Mouse (Mus musculus): ENCODE results near the gene Nlgn1. TPM values are rescaled to one million over a fixed set of nuclear protein-coding genes. Genes with fewer than 3 reads are reported as not detected.

Nlgn1 gene
- polyA plus RNA-seq, 1 experiment from 2014 or later: 0.34 TPM

DNA sequence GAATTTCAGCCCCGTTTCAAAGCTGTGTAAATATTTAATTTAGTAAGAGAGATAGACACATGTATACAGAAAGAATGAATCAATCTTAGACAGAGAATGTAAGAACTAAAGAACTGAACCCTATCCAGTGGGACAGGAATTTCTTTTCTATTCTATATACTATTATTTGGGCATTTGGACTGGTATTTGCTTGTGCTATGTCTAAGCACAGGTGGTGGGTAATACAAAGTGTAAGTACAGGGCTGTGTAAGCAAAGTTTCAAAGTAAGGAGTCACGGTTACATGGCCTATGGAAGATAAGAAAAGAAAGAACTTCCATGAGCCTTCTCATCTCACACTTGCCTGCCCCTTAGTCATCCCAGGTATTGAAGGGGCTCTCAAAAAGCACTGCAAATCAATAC is 624.9 kb downstream of the Nlgn1 start:
- no peaks in the 10 kb centered on the region for H3K9me3 ChIP-seq (ENCODE audit: control insufficient read depth, low read length)
- no peak overlapping the region for H3K27ac ChIP-seq (replicated peaks in 1 of 2; ENCODE audit: control insufficient read depth in 1 of 2, insufficient read depth in 1 of 2, low read depth in 2 of 2, low read length in 2 of 2)
- H3K27me3 ChIP-seq (ENCODE audit: control insufficient read depth, insufficient read depth, low read length): no peaks in the 10 kb centered on the region
- WGBS: 62% methylated on average over 2 of the region's 2 CpGs
- peaks cover 0 to under 1% of the 10 kb centered on the region in 2 experiments; a peak in 1 of 4 replicates for H3K4me1 ChIP-seq (ENCODE audit: control insufficient read depth in 2 of 2, insufficient read depth in 2 of 2, low read length in 2 of 2)
- H3K4me2 ChIP-seq (ENCODE audit: low read length): no peak overlapping the region
- ATAC-seq (ENCODE audit: insufficient number of reproducible peaks, insufficient read depth, low FRiP score, low read depth): no peak
- H3K4me3 ChIP-seq (ENCODE audit: control insufficient read depth in 1 of 2, insufficient read depth in 1 of 2, low read depth in 1 of 2, low read length in 2 of 2): no peak overlapping the region
- H3K9ac ChIP-seq (ENCODE audit: low read length): no peak overlapping the region
- H3K36me3 ChIP-seq (ENCODE audit: control insufficient read depth, insufficient read depth, low read length): no peaks in the 10 kb centered on the region

DNA sequence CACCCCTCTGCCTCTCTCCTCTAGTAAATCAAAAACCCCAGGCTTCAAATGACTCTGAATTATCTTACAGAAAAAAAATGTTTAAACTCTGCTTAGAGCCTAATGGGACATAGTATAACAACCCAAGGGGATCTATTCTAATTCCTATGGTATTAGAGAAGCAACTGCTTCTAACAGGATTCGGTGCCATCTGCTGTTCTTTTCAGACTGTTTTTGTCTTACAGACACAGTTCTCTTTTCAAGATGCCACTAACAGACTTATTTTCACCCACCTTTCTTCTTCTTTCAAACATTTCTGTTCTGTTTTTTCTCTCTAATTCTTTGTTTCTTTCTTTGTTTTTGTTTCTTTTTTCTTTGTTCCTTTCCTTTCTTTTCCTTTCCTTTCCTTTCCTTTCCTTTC is 635.0 kb downstream of the Nlgn1 start:
- Histone ChIP-seq H3K27me3 (ENCODE audit: control insufficient read depth, insufficient read depth, low read length) (no peaks in the 10 kb centered on the region), H3K27ac (replicated peaks in 1 of 2; ENCODE audit: control insufficient read depth in 1 of 2, insufficient read depth in 1 of 2, low read depth in 2 of 2, low read length in 2 of 2) (no peak overlapping the region), H3K9me3 (ENCODE audit: control insufficient read depth, low read length) (no peaks in the 10 kb centered on the region), H3K9ac (ENCODE audit: low read length) (no peak overlapping the region), H3K4me1 (ENCODE audit: control insufficient read depth in 2 of 2, insufficient read depth in 2 of 2, low read length in 2 of 2) (no peaks in the 10 kb centered on the region), H3K4me3 (ENCODE audit: control insufficient read depth in 1 of 2, insufficient read depth in 1 of 2, low read depth in 1 of 2, low read length in 2 of 2) (no peak overlapping the region), H3K4me2 (ENCODE audit: low read length) (no peak overlapping the region), H3K36me3 (ENCODE audit: control insufficient read depth, insufficient read depth, low read length) (no peaks in the 10 kb centered on the region)
- WGBS: 76% methylated on average over 1 of the region's 1 CpGs
- ATAC-seq (ENCODE audit: insufficient number of reproducible peaks, insufficient read depth, low FRiP score, low read depth): no peak

DNA sequence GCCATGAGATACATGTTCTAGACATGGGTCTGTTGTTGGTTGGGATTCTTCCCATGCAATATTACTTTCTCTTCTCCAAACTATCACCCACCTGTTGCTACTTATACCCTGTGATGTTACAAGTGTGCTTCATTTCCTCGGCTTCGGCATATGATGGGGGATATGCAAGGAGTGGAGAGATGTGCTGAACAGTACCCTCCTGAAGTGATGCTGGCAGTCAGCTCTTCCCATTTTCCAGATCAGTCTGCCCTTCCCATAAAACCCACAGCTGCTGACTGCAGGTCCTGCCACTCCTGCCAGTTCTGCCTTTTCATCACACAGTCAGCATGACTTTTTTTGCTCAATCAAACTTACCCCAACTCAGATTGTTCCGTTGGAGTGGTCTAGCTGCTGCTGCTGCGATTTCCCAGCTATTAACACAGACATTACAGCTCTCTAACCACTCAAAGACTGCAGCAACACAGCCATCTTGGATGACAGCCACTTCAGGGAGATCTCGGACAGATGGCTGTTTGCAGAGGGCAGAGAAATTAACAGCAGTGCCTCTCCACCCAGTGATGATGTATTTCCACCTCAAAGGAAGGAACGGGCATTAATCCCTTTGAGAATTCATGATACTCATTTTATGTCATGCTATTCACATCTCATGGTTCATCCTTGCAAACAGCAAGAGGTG is 643.3 kb downstream of the Nlgn1 start:
- H3K27ac ChIP-seq (replicated peaks in 1 of 2; ENCODE audit: control insufficient read depth in 1 of 2, insufficient read depth in 1 of 2, low read depth in 2 of 2, low read length in 2 of 2): no peak overlapping the region
- no peaks in the 10 kb centered on the region for H3K9me3 ChIP-seq (ENCODE audit: control insufficient read depth, low read length)
- no peak for ATAC-seq (ENCODE audit: insufficient number of reproducible peaks, insufficient read depth, low FRiP score, low read depth)
- no peak overlapping the region for H3K9ac ChIP-seq (ENCODE audit: low read length)
- no peak overlapping the region for H3K4me3 ChIP-seq (ENCODE audit: control insufficient read depth in 1 of 2, insufficient read depth in 1 of 2, low read depth in 1 of 2, low read length in 2 of 2)
- no peak overlapping the region for H3K4me2 ChIP-seq (ENCODE audit: low read length)
- no peaks in the 10 kb centered on the region for H3K4me1 ChIP-seq (ENCODE audit: control insufficient read depth in 2 of 2, insufficient read depth in 2 of 2, low read length in 2 of 2)
- H3K36me3 ChIP-seq (ENCODE audit: control insufficient read depth, insufficient read depth, low read length): no peaks in the 10 kb centered on the region
- H3K27me3 ChIP-seq (ENCODE audit: control insufficient read depth, insufficient read depth, low read length): no peaks in the 10 kb centered on the region
- 61% methylated on average over 6 of the region's 6 CpGs for WGBS

DNA sequence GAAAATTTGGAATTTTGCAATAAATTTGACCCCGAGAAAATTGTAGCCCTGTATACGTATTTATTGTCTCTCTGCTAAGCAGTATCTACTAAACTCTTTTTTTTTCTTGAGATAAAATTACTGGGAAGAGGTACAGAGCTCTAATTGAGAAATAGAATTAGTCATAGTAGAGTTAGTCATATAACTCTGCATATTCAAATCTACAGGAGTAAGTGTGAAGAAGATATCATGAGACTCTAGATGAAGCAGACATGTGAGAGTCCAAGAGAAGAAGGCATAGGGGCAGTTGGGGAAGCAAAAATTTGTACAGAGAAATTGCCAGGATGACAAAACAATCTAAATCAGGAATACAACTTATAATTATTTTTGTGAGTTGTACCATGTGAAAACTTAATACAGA is 648.6 kb downstream of the Nlgn1 start:
- no peaks in the 10 kb centered on the region for H3K9me3 ChIP-seq (ENCODE audit: control insufficient read depth, low read length)
- no peak overlapping the region for H3K27ac ChIP-seq (replicated peaks in 1 of 2; ENCODE audit: control insufficient read depth in 1 of 2, insufficient read depth in 1 of 2, low read depth in 2 of 2, low read length in 2 of 2)
- H3K27me3 ChIP-seq (ENCODE audit: control insufficient read depth, insufficient read depth, low read length): no peaks in the 10 kb centered on the region
- no peak for ATAC-seq (ENCODE audit: insufficient number of reproducible peaks, insufficient read depth, low FRiP score, low read depth)
- no peaks in the 10 kb centered on the region for H3K36me3 ChIP-seq (ENCODE audit: control insufficient read depth, insufficient read depth, low read length)
- no peaks in the 10 kb centered on the region for H3K4me1 ChIP-seq (ENCODE audit: control insufficient read depth in 2 of 2, insufficient read depth in 2 of 2, low read length in 2 of 2)
- WGBS: 79% methylated on average over 2 of the region's 2 CpGs
- H3K4me2 ChIP-seq (ENCODE audit: low read length): no peak overlapping the region
- H3K9ac ChIP-seq (ENCODE audit: low read length): no peak overlapping the region
- no peak overlapping the region for H3K4me3 ChIP-seq (ENCODE audit: control insufficient read depth in 1 of 2, insufficient read depth in 1 of 2, low read depth in 1 of 2, low read length in 2 of 2)

DNA sequence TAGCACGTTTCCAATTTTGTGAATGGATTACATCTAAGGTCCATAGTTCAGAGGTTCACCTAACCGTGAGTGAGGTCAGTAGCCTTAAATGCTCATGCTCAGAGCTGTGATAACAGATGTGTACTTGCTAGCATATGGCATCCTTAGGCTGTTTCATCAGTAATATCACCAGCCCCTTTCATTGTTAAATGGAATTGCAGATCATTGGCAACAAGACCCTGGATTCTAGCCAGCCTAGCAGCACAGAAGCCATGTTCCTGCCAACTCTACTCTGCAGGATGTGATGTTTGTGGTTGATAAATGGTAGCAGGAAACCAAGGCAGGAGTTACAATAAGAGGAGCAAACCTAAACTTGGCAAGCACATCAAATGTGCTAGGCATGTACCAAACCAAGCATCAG is 652.9 kb downstream of the Nlgn1 start:
- Histone ChIP-seq H3K36me3 (ENCODE audit: control insufficient read depth, insufficient read depth, low read length) (no peaks in the 10 kb centered on the region), H3K4me2 (ENCODE audit: low read length) (no peak overlapping the region), H3K4me3 (ENCODE audit: control insufficient read depth in 1 of 2, insufficient read depth in 1 of 2, low read depth in 1 of 2, low read length in 2 of 2) (no peak overlapping the region), H3K9ac (ENCODE audit: low read length) (no peak overlapping the region), H3K4me1 (ENCODE audit: control insufficient read depth in 2 of 2, insufficient read depth in 2 of 2, low read length in 2 of 2) (no peaks in the 10 kb centered on the region), H3K9me3 (ENCODE audit: control insufficient read depth, low read length) (no peaks in the 10 kb centered on the region), H3K27ac (replicated peaks in 1 of 2; ENCODE audit: control insufficient read depth in 1 of 2, insufficient read depth in 1 of 2, low read depth in 2 of 2, low read length in 2 of 2) (no peak overlapping the region), H3K27me3 (ENCODE audit: control insufficient read depth, insufficient read depth, low read length) (no peaks in the 10 kb centered on the region)
- 63% methylated on average over 2 of the region's 2 CpGs for WGBS
- no peak for ATAC-seq (ENCODE audit: insufficient number of reproducible peaks, insufficient read depth, low FRiP score, low read depth)

DNA sequence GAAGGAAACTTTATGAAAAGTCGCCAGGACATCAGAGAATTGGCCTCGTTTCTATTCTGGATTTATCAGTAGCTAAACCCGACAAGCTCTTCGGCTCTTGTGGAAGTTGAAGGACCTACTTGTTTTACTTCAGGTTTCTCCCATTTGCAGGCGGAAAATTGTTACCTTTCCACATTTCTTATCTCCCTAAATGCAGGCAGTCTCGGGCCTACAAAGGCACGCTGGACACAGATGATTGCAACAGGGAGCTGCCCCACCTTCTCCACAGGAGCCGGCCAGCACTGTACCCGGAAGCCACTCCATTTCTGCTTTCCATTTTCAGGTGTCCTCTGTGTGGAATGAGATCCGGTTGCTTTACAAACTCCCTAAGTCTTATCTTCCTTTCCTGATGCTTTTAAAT is 656.4 kb downstream of the Nlgn1 start:
- no peaks in the 10 kb centered on the region for H3K27me3 ChIP-seq (ENCODE audit: control insufficient read depth, insufficient read depth, low read length)
- no peak overlapping the region for H3K9ac ChIP-seq (ENCODE audit: low read length)
- no peak for ATAC-seq (ENCODE audit: insufficient number of reproducible peaks, insufficient read depth, low FRiP score, low read depth)
- no peak overlapping the region for H3K4me2 ChIP-seq (ENCODE audit: low read length)
- 64% methylated on average over 10 of the region's 10 CpGs for WGBS
- no peak overlapping the region for H3K4me3 ChIP-seq (ENCODE audit: control insufficient read depth in 1 of 2, insufficient read depth in 1 of 2, low read depth in 1 of 2, low read length in 2 of 2)
- no peaks in the 10 kb centered on the region for H3K36me3 ChIP-seq (ENCODE audit: control insufficient read depth, insufficient read depth, low read length)
- no peak overlapping the region for H3K27ac ChIP-seq (replicated peaks in 1 of 2; ENCODE audit: control insufficient read depth in 1 of 2, insufficient read depth in 1 of 2, low read depth in 2 of 2, low read length in 2 of 2)
- no peaks in the 10 kb centered on the region for H3K4me1 ChIP-seq (ENCODE audit: control insufficient read depth in 2 of 2, insufficient read depth in 2 of 2, low read length in 2 of 2)
- H3K9me3 ChIP-seq (ENCODE audit: control insufficient read depth, low read length): no peaks in the 10 kb centered on the region

DNA sequence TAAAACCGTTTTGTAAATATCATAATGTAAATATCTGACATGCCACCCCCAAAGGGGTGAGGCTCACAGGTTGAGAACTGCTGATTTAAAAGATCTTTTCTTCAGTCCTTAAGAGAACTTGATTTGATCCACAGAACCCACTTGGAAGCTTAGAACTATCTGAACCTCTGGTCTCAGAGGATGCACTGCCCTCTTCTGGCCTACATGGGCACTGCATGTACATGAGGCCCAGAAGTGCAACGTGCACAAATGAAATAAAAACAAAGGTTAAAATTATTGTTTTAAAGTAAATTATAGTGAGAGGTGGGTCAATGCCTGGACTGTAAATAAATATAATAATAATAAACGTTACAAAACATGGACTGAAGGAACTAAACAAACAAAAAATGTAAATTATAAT is 657.2 kb downstream of the Nlgn1 start:
- Histone ChIP-seq H3K4me3 (ENCODE audit: control insufficient read depth in 1 of 2, insufficient read depth in 1 of 2, low read depth in 1 of 2, low read length in 2 of 2) (no peak overlapping the region), H3K27ac (replicated peaks in 1 of 2; ENCODE audit: control insufficient read depth in 1 of 2, insufficient read depth in 1 of 2, low read depth in 2 of 2, low read length in 2 of 2) (no peak overlapping the region), H3K4me2 (ENCODE audit: low read length) (no peak overlapping the region), H3K27me3 (ENCODE audit: control insufficient read depth, insufficient read depth, low read length) (no peaks in the 10 kb centered on the region), H3K9ac (ENCODE audit: low read length) (no peak overlapping the region), H3K9me3 (ENCODE audit: control insufficient read depth, low read length) (no peaks in the 10 kb centered on the region), H3K36me3 (ENCODE audit: control insufficient read depth, insufficient read depth, low read length) (no peaks in the 10 kb centered on the region), H3K4me1 (ENCODE audit: control insufficient read depth in 2 of 2, insufficient read depth in 2 of 2, low read length in 2 of 2) (no peaks in the 10 kb centered on the region)
- no peak for ATAC-seq (ENCODE audit: insufficient number of reproducible peaks, insufficient read depth, low FRiP score, low read depth)
- WGBS: 53% methylated on average over 3 of the region's 3 CpGs

DNA sequence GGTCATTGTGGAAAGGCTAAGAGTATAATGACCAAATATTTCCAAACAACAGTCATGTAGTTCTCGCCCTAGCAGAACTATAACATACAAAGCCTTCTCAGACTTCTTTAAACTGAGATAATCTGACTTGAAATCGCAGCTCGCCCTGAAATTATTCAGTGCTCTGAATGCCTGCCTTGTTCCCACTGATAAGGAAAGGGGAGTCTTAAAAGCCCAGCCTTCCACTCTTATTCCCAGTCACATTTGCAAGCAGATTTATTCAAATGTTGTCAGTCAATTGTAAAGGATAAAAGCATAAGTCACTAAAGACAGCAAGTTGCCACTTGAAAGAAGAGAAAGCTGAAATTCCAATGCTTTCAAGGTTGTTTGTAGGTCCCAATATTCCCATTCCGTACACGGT is 658.9 kb downstream of the Nlgn1 start:
- Histone ChIP-seq H3K9ac (ENCODE audit: low read length) (no peak overlapping the region), H3K9me3 (ENCODE audit: control insufficient read depth, low read length) (no peaks in the 10 kb centered on the region), H3K27me3 (ENCODE audit: control insufficient read depth, insufficient read depth, low read length) (no peaks in the 10 kb centered on the region), H3K36me3 (ENCODE audit: control insufficient read depth, insufficient read depth, low read length) (no peaks in the 10 kb centered on the region), H3K4me2 (ENCODE audit: low read length) (no peak overlapping the region), H3K27ac (replicated peaks in 1 of 2; ENCODE audit: control insufficient read depth in 1 of 2, insufficient read depth in 1 of 2, low read depth in 2 of 2, low read length in 2 of 2) (no peak overlapping the region), H3K4me1 (ENCODE audit: control insufficient read depth in 2 of 2, insufficient read depth in 2 of 2, low read length in 2 of 2) (no peaks in the 10 kb centered on the region), H3K4me3 (ENCODE audit: control insufficient read depth in 1 of 2, insufficient read depth in 1 of 2, low read depth in 1 of 2, low read length in 2 of 2) (no peak overlapping the region)
- 49% methylated on average over 5 of the region's 5 CpGs for WGBS
- ATAC-seq (ENCODE audit: insufficient number of reproducible peaks, insufficient read depth, low FRiP score, low read depth): no peak
